ENCODE assay signal across 30 mouse cellular contexts in the genomic region with DNA sequence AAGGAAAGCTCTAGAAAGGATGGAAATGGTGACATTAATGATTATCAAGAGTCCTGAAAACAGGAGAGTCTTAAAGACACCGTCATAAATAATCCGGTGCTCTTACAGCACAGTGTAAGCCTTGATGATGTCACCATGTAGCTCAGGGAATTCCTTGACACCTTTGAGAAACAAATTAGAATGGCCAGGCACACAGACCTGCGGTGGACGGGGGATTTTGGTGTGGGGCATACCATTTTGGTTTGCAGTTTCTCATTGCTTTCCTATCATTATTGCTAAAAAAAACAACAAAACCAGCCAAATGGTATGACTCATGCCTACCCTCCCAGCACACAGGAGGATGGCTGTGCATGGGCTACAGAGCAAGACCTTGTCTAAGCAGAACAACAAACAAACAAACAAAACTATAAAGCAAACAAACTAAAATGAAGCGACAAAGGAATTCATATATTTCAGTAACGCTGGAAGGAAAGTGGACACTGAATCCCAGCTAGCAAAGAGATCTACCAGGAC.
"Had no signal": no experiment of that assay in that cellular context is flagged by ENCODE, and none has a peak within 500 bp of the region (broad histone marks: within the 10 kb centered on the region; RNA-seq: fewer than 3 reads in every experiment).

No protein-coding gene starts in this region.

- H3K9me3 ChIP-seq: heart, embryonic 13.5 days; heart, embryonic 15.5 days; hindbrain, embryonic 10.5 days; hindbrain, embryonic 12.5 days; intestine, embryonic 15.5 days; limb, embryonic 10.5 days; limb, embryonic 12.5 days; liver, embryonic 13.5 days; liver, embryonic 15.5 days had no signal

- H3K4me1 ChIP-seq: heart, embryonic 13.5 days; heart, embryonic 15.5 days; hindbrain, embryonic 10.5 days; hindbrain, embryonic 12.5 days; intestine, embryonic 15.5 days; limb, embryonic 10.5 days; limb, embryonic 12.5 days had no signal

- H3K4me2 ChIP-seq: heart, embryonic 11.5 days; heart, embryonic 13.5 days; heart, embryonic 15.5 days; hindbrain, embryonic 12.5 days; hindbrain, embryonic 14.5 days; intestine, embryonic 15.5 days; limb, embryonic 12.5 days; liver, embryonic 11.5 days; liver, embryonic 13.5 days; liver, embryonic 15.5 days had no signal

- H3K9ac ChIP-seq: heart, embryonic 13.5 days; heart, embryonic 15.5 days; hindbrain, embryonic 12.5 days; hindbrain, embryonic 14.5 days; intestine, embryonic 15.5 days; limb, embryonic 12.5 days; liver, embryonic 13.5 days; liver, embryonic 15.5 days; liver, postnatal 0 days had no signal

- DNase-seq: gastrocnemius, adult 2 months; gastrocnemius, postnatal 10 days; gastrocnemius, postnatal 36 days; heart, adult 11 months; heart, adult 2 months; heart, postnatal 14 days; heart, postnatal 4 days; kidney, adult 18-20 months; kidney, adult 8-10 months; kidney, postnatal 14 days; kidney, postnatal 36 days; liver; liver, embryonic 13.5 days; liver, postnatal 0 days had no signal

- H3K27me3 ChIP-seq: heart, embryonic 13.5 days; heart, embryonic 15.5 days; hindbrain, embryonic 12.5 days; intestine, embryonic 15.5 days; limb, embryonic 12.5 days; liver, embryonic 13.5 days; liver, embryonic 15.5 days had no signal

- H3K4me3 ChIP-seq: gastrocnemius, adult 2 months; heart, adult 2 months; heart, embryonic 13.5 days; heart, embryonic 15.5 days; hindbrain, embryonic 10.5 days; hindbrain, embryonic 12.5 days; intestine, embryonic 15.5 days; left cerebral cortex, adult 2 months; limb, embryonic 10.5 days; limb, embryonic 12.5 days; liver, embryonic 13.5 days; liver, embryonic 15.5 days had no signal

- H3K27ac ChIP-seq: gastrocnemius, adult 2 months; heart, adult 2 months; heart, embryonic 13.5 days; heart, embryonic 15.5 days; hindbrain, embryonic 10.5 days; hindbrain, embryonic 12.5 days; hindbrain, embryonic 14.5 days; intestine, embryonic 15.5 days; kidney, postnatal 0 days; left cerebral cortex, adult 2 months; limb, embryonic 10.5 days; limb, embryonic 12.5 days; liver, embryonic 13.5 days; liver, embryonic 15.5 days had no signal

- ATAC-seq: hindbrain, embryonic 16.5 days; inflammation-experienced regulatory T-cells, adult 6 months; intestine, embryonic 15.5 days; intestine, postnatal 0 days; liver, postnatal 0 days had no signal

- H3K36me3 ChIP-seq: heart, embryonic 13.5 days; heart, embryonic 15.5 days; hindbrain, embryonic 10.5 days; hindbrain, embryonic 12.5 days; intestine, embryonic 15.5 days; limb, embryonic 10.5 days; limb, embryonic 12.5 days; liver, embryonic 13.5 days; liver, embryonic 15.5 days had no signal
